In genomic region chr2:44782746-44783145, GRCm38 (mm10) we compare ENCODE assay signal across 24 mouse cellular contexts.
DNase-seq lines count a peak whose midpoint lies in the region; ATAC-seq and TF ChIP-seq lines count a peak whose summit lies in the region.
"Had no signal": no experiment of that assay in that cellular context is flagged by ENCODE, and none has a peak within 500 bp of the region (broad histone marks: within the 10 kb centered on the region; RNA-seq: fewer than 3 reads in every experiment).

No protein-coding gene starts in this region.

- H3K4me1 ChIP-seq in kidney, embryonic 15.5 days = no peaks in the 10 kb centered on the region
- no peaks in the 10 kb centered on the region for H3K4me1 ChIP-seq in kidney, adult 2 months (ENCODE audit: control insufficient read depth, insufficient read depth, low read length)
- no peaks in the 10 kb centered on the region for H3K4me1 ChIP-seq in kidney, embryonic 16.5 days (ENCODE audit: insufficient read depth, low read length)
- H3K4me1 ChIP-seq: embryonic facial prominence, embryonic 10.5 days; embryonic facial prominence, embryonic 12.5 days; forebrain, embryonic 13.5 days had no signal

- no peak overlapping the region for H3K4me3 ChIP-seq in kidney, embryonic 15.5 days (replicated peaks)
- H3K4me3 ChIP-seq in kidney, adult 2 months (ENCODE audit: insufficient read depth, low read depth, low read length) = no peak overlapping the region
- H3K4me3 ChIP-seq in kidney, embryonic 16.5 days (ENCODE audit: low read length) = no peak overlapping the region
- H3K4me3 ChIP-seq: embryonic facial prominence, embryonic 10.5 days; embryonic facial prominence, embryonic 12.5 days; forebrain, embryonic 13.5 days had no signal

- ATAC-seq in kidney, embryonic 15.5 days (replicated peaks; ENCODE audit: low FRiP score) = no peak
- no peak for ATAC-seq in kidney, embryonic 16.5 days (ENCODE audit: low FRiP score, low TSS enrichment)
- ATAC-seq: activated CD4-positive, CD25-positive, alpha-beta regulatory T cell, adult 4 months; CD4-positive, CD25-positive, alpha-beta regulatory T cell, adult 4 months; forebrain, embryonic 13.5 days; Patski had no signal

- TF ChIP-seq CTCF in kidney, adult 2 months (conservative IDR thresholded peaks at IDR 0.05; ENCODE audit: insufficient read depth, insufficient read length, low read depth, low read length) = no peak

- no peaks in the 10 kb centered on the region for H3K9me3 ChIP-seq in kidney, embryonic 15.5 days (replicated peaks)
- peaks cover 6% of the 10 kb centered on the region; the same call in 1 of the 2 replicates for H3K9me3 ChIP-seq in kidney, embryonic 16.5 days (ENCODE audit: low read length)
- H3K9me3 ChIP-seq: embryonic facial prominence, embryonic 10.5 days; embryonic facial prominence, embryonic 12.5 days; forebrain, embryonic 13.5 days; G1E had no signal

- 88% methylated on average over 4 of the region's 4 CpGs for WGBS in kidney, embryonic 15.5 days
- 65% methylated on average over 4 of the region's 4 CpGs for WGBS in kidney, adult 2 months
- 96% methylated on average over 4 of the region's 4 CpGs for WGBS in kidney, embryonic 16.5 days

- no peaks in the 10 kb centered on the region for H3K27me3 ChIP-seq in kidney, embryonic 15.5 days
- H3K27me3 ChIP-seq in kidney, adult 2 months (replicated peaks; ENCODE audit: control insufficient read depth, insufficient read depth, low read length) = no peaks in the 10 kb centered on the region
- no peaks in the 10 kb centered on the region for H3K27me3 ChIP-seq in kidney, embryonic 16.5 days (ENCODE audit: insufficient read depth, low read length)
- H3K27me3 ChIP-seq: CH12.LX; embryonic facial prominence, embryonic 12.5 days; forebrain, embryonic 13.5 days; Patski had no signal

- TF ChIP-seq POLR2A in kidney, adult 2 months (IDR thresholded peaks at IDR 0.05; ENCODE audit: low read depth, low read length) = no peak

- peak; percentile 55 for DNase-seq in kidney, adult 11 months
- peak; percentile 86 for DNase-seq in kidney, adult 2 months
- no peak for DNase-seq in kidney, postnatal 4 days
- DNase-seq in kidney, adult 9 months = peak; percentile 84
- peak; percentile 40 to 52 for DNase-seq in kidney, postnatal 36 days
- DNase-seq: adrenal gland, adult 8-10 months; adrenal gland, postnatal 14 days; adrenal gland, postnatal 36 days; B cell, adult 2 months; cerebellum, adult 11-12 months; cerebellum, adult 2 months; cerebellum, adult 9-10 months; cerebellum, postnatal 10 days; cerebellum, postnatal 25 days had no signal

- H3K4me2 ChIP-seq in kidney, embryonic 15.5 days = no peak overlapping the region
- H3K4me2 ChIP-seq in kidney, embryonic 16.5 days (replicated peaks; ENCODE audit: low read depth, low read length) = no peak overlapping the region
- H3K4me2 ChIP-seq: embryonic facial prominence, embryonic 12.5 days; forebrain, embryonic 13.5 days had no signal

- H3K27ac ChIP-seq in kidney, embryonic 15.5 days = no peak overlapping the region
- H3K27ac ChIP-seq in kidney, adult 2 months (ENCODE audit: insufficient read depth, low read depth, low read length) = peak overlapping the region; percentile 31
- no peak overlapping the region for H3K27ac ChIP-seq in kidney, embryonic 16.5 days (ENCODE audit: low read length)
- H3K27ac ChIP-seq: embryonic facial prominence, embryonic 10.5 days; embryonic facial prominence, embryonic 12.5 days; forebrain, embryonic 13.5 days had no signal

- H3K9ac ChIP-seq in kidney, embryonic 15.5 days = no peak overlapping the region
- H3K9ac ChIP-seq in kidney, embryonic 16.5 days (replicated peaks; ENCODE audit: low read length) = no peak overlapping the region
- H3K9ac ChIP-seq: embryonic facial prominence, embryonic 12.5 days; forebrain, embryonic 13.5 days had no signal

- H3K36me3 ChIP-seq in kidney, embryonic 15.5 days = no peaks in the 10 kb centered on the region
- no peaks in the 10 kb centered on the region for H3K36me3 ChIP-seq in kidney, adult 2 months (ENCODE audit: control insufficient read depth, insufficient read depth, low read length)
- H3K36me3 ChIP-seq in kidney, embryonic 16.5 days (ENCODE audit: insufficient read depth, low read length) = peaks cover 4% of the 10 kb centered on the region; the same call in 1 of the 2 replicates
- H3K36me3 ChIP-seq: embryonic facial prominence, embryonic 10.5 days; embryonic facial prominence, embryonic 12.5 days; G1E had no signal

Comparison
In these comparisons a context has a peak if more than half of its experiments do, and no peak if none do; other contexts are left out.
1. DNase-seq: peak in kidney, adult 11 months (single experiment), kidney, adult 2 months (single experiment), kidney, adult 9 months (single experiment) and kidney, postnatal 36 days (2 of 2); none in kidney, postnatal 4 days (0 of 2).